ENCODE assay signal across 10 mouse cellular contexts in genomic region chr19:58419685-58420084, GRCm38 (mm10). TPM values are rescaled to one million over a fixed set of nuclear protein-coding genes. Genes with fewer than 3 reads are reported as not detected.
DNase-seq lines count a peak whose midpoint lies in the region; ATAC-seq and TF ChIP-seq lines count a peak whose summit lies in the region.
"Had no signal": no experiment of that assay in that cellular context is flagged by ENCODE, and none has a peak within 500 bp of the region (broad histone marks: within the 10 kb centered on the region; RNA-seq: fewer than 3 reads in every experiment).

No protein-coding gene starts in this region.

- ATAC-seq in kidney, embryonic 14.5 days (ENCODE audit: low FRiP score, low TSS enrichment), result peak; percentile 88
- ATAC-seq in limb, embryonic 14.5 days (ENCODE audit: low FRiP score, low read depth), result peak; percentile 92

- 13% methylated on average over 3 of the region's 3 CpGs for WGBS in kidney, embryonic 14.5 days
- WGBS in limb, embryonic 14.5 days, result 5% methylated on average over 3 of the region's 3 CpGs

- no peaks in the 10 kb centered on the region for H3K36me3 ChIP-seq in kidney, embryonic 14.5 days (ENCODE audit: control insufficient read depth, insufficient read depth, low read length)
- no peaks in the 10 kb centered on the region for H3K36me3 ChIP-seq in limb, embryonic 14.5 days (ENCODE audit: control insufficient read depth, insufficient read depth, low read length)
- H3K36me3 ChIP-seq: neural tube, embryonic 12.5 days had no signal

- no peak for DNase-seq in kidney, adult 9 months
- peak; percentile 34 for DNase-seq in NIH3T3 (ENCODE audit: low read depth)
- DNase-seq in embryo, embryonic 9.5 days (ENCODE audit: extremely low spot score), result peak; percentile 47
- DNase-seq in limb, embryonic 14.5 days (ENCODE audit: low spot score), result peak; percentile 82
- DNase-seq in thymus, adult 18-20 months, result no peak
- no peak for DNase-seq in natural killer cell, adult 2 months (ENCODE audit: low spot score in 2 of 2)
- no peak for DNase-seq in left cerebral cortex, postnatal 25 days (ENCODE audit: low spot score in 2 of 2)

- peak overlapping the region; percentile 39; the same call in 1 of the 2 replicates for H3K27ac ChIP-seq in kidney, embryonic 14.5 days (ENCODE audit: low read depth, low read length)
- H3K27ac ChIP-seq in limb, embryonic 14.5 days (replicated peaks; ENCODE audit: low read depth, low read length), result 0 out of 2 replicates have a peak overlapping the region, but pooled peaks have one; percentile 26
- H3K27ac ChIP-seq: macrophage; neural tube, embryonic 12.5 days had no signal

- TF ChIP-seq POLR2A in limb, embryonic 14.5 days (IDR thresholded peaks at IDR 0.05; ENCODE audit: borderline replicate concordance, extremely low read depth, insufficient read depth, insufficient read length), result no peak

- intact Hi-C loops in left cerebral cortex, postnatal 25 days (cut with DNase I), result no loop called here

- H3K4me3 ChIP-seq in kidney, embryonic 14.5 days (ENCODE audit: low read length), result no peak overlapping the region
- H3K4me3 ChIP-seq in limb, embryonic 14.5 days (replicated peaks; ENCODE audit: low read length), result no peak overlapping the region
- H3K4me3 ChIP-seq: neural tube, embryonic 12.5 days had no signal

- no peaks in the 10 kb centered on the region for H3K27me3 ChIP-seq in kidney, embryonic 14.5 days (ENCODE audit: control insufficient read depth, insufficient read depth, low read length)
- no peaks in the 10 kb centered on the region for H3K27me3 ChIP-seq in limb, embryonic 14.5 days (ENCODE audit: control insufficient read depth, insufficient read depth, low read length)
- H3K27me3 ChIP-seq: neural tube, embryonic 12.5 days had no signal

- no peak overlapping the region for H3K4me2 ChIP-seq in kidney, embryonic 14.5 days (replicated peaks; ENCODE audit: low read depth, low read length)
- no peak overlapping the region for H3K4me2 ChIP-seq in limb, embryonic 14.5 days (replicated peaks; ENCODE audit: low read depth, low read length, severe bottlenecking)
- H3K4me2 ChIP-seq: neural tube, embryonic 12.5 days had no signal

- H3K4me1 ChIP-seq in kidney, embryonic 14.5 days (ENCODE audit: control insufficient read depth, insufficient read depth, low read length), result peaks cover 9% of the 10 kb centered on the region
- peaks cover 10% of the 10 kb centered on the region for H3K4me1 ChIP-seq in limb, embryonic 14.5 days (ENCODE audit: control insufficient read depth, insufficient read depth, low read length)

- H3K9me3 ChIP-seq in kidney, embryonic 14.5 days (ENCODE audit: control insufficient read depth, low read length), result no peaks in the 10 kb centered on the region
- no peaks in the 10 kb centered on the region for H3K9me3 ChIP-seq in limb, embryonic 14.5 days (ENCODE audit: control insufficient read depth, low read length)
- H3K9me3 ChIP-seq: neural tube, embryonic 12.5 days had no signal

- H3K9ac ChIP-seq in kidney, embryonic 14.5 days (ENCODE audit: low read depth, low read length), result no peak overlapping the region
- no peak overlapping the region for H3K9ac ChIP-seq in limb, embryonic 14.5 days (ENCODE audit: low read depth, low read length, severe bottlenecking)
- H3K9ac ChIP-seq: neural tube, embryonic 12.5 days had no signal

RNA-seq across cellular contexts. Expression of gene Gfra1, which starts 36.0 kb away (rescaled TPM):
- 38.1 and 70.1 TPM in 2 replicates for polyA plus RNA-seq in kidney, embryonic 14.5 days (2014; fragmentation: Nextera tagmentation; extraction: Ambion mirVana)
- 19.5 and 20.3 TPM in 2 replicates for polyA plus RNA-seq in limb, embryonic 14.5 days (2012; rRNA removed)
- 18.5 and 19.9 TPM in 2 replicates for polyA plus RNA-seq in limb, embryonic 14.5 days (2014; fragmentation: Nextera tagmentation; extraction: Ambion mirVana)
- total RNA-seq in left cerebral cortex, postnatal 25 days (2021), result 10 to 100 TPM; 30.6 to 40.2 TPM
- polyA plus RNA-seq: macrophage had no signal

Comparison
In these comparisons a context has a peak if more than half of its experiments do, and no peak if none do; other contexts are left out.
1. DNase-seq: peak in NIH3T3 (single experiment), embryo, embryonic 9.5 days (single experiment) and limb, embryonic 14.5 days (single experiment); none in kidney, adult 9 months (single experiment), thymus, adult 18-20 months (0 of 2), natural killer cell, adult 2 months (0 of 2) and left cerebral cortex, postnatal 25 days (0 of 2).